Mouse (Mus musculus): ENCODE data around the gene Ccdc3. TPM values are rescaled to one million over a fixed set of nuclear protein-coding genes. Genes with fewer than 3 reads are reported as not detected.

Ccdc3 gene
- polyA plus RNA-seq, 1 experiment: 1.1 TPM

DNA sequence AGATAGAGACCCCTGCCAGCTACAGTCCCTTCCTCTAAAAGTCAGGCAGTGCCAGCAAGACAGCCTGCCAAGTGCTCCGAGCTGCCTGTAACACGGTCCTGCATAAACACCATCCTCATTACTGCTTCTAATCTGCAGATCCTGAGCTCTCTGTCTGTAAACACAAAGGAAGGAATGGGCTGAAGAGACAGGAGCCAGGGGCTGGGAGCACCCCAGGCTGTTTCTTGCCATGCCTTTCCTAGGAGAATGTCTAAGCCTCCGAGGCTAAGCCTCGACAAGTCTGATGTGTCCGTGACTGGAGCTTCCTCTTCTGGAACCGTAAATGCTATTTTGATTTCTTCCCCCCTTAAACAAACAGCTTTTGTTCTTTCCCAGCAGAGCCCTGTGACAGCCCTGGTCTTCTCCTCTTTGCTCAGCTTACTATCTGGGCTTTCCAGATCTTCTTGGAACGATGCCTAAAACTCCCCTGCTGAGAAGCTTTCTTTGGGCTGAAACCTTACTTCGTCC lies 24.7 kb upstream of the Ccdc3 start:
- no peaks in the 10 kb centered on the region for H3K4me1 ChIP-seq (ENCODE audit: control insufficient read depth, insufficient read depth, low read length)
- H3K27ac ChIP-seq (ENCODE audit: control insufficient read depth, insufficient read depth, low read depth, low read length, poor library complexity): no peak overlapping the region
- no peak overlapping the region for H3K4me3 ChIP-seq (replicated peaks; ENCODE audit: control insufficient read depth, low read depth, low read length)
- TF ChIP-seq CTCF (IDR thresholded peaks at IDR 0.05; ENCODE audit: control insufficient read depth, insufficient read depth, low read length): no peak
- TF ChIP-seq POLR2A (IDR thresholded peaks at IDR 0.05; ENCODE audit: borderline replicate concordance, control insufficient read depth, low read depth, low read length): no peak
- WGBS: 30% methylated on average over 8 of the region's 8 CpGs

GRCm38 (mm10) chr2:5114386-5114785 lies 23.2 kb upstream of the Ccdc3 start:
- TF ChIP-seq POLR2A (IDR thresholded peaks at IDR 0.05; ENCODE audit: borderline replicate concordance, control insufficient read depth, low read depth, low read length): no peak
- TF ChIP-seq CTCF (IDR thresholded peaks at IDR 0.05; ENCODE audit: control insufficient read depth, insufficient read depth, low read length): no peak
- H3K4me1 ChIP-seq (ENCODE audit: control insufficient read depth, insufficient read depth, low read length): no peaks in the 10 kb centered on the region
- WGBS: 88% methylated on average over 8 of the region's 8 CpGs
- no peak overlapping the region for H3K27ac ChIP-seq (ENCODE audit: control insufficient read depth, insufficient read depth, low read depth, low read length, poor library complexity)
- H3K4me3 ChIP-seq (replicated peaks; ENCODE audit: control insufficient read depth, low read depth, low read length): no peak overlapping the region

DNA sequence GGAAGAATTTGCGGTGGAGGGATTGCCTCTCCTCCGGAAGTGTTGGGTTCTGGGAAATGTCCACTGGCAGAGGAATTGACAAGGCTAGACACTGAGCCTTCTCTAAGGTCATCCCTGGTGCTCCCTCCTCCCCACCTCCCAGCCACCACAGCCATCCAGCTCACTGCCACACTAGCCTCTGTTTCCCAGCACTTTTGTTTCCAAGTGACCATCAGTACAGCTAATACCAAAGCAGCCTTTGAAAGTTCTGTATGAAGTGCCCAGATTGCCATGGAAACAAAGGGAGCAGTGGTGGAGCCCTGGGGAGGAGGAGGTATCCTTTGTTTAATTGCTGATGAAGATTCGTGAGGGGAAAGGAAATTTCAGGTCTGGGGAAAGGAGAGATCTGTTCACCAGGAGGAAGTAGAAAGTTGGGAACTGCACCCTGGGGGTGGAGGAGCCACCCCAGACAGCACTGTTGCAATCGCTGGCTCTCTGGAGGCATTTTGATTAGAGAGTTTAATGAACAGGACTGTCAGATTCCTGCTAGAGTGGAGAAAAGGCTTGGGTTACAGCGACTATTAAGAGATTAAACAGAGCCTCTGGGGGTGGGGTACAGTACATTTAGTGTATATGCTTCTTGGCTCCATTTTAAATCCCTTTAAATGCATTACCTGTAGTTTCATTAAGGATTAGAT lies 20.6 kb upstream of the Ccdc3 start:
- H3K4me1 ChIP-seq (ENCODE audit: control insufficient read depth, insufficient read depth, low read length): no peaks in the 10 kb centered on the region
- no peak overlapping the region for H3K4me3 ChIP-seq (replicated peaks; ENCODE audit: control insufficient read depth, low read depth, low read length)
- WGBS: 43% methylated on average over 5 of the region's 5 CpGs
- TF ChIP-seq CTCF (IDR thresholded peaks at IDR 0.05; ENCODE audit: control insufficient read depth, insufficient read depth, low read length) (no peak), POLR2A (IDR thresholded peaks at IDR 0.05; ENCODE audit: borderline replicate concordance, control insufficient read depth, low read depth, low read length) (no peak)
- H3K27ac ChIP-seq (ENCODE audit: control insufficient read depth, insufficient read depth, low read depth, low read length, poor library complexity): no peak overlapping the region

- no peaks in the 10 kb centered on the region for H3K4me1 ChIP-seq (ENCODE audit: control insufficient read depth, insufficient read depth, low read length)
- no peak for TF ChIP-seq POLR2A (IDR thresholded peaks at IDR 0.05; ENCODE audit: borderline replicate concordance, control insufficient read depth, low read depth, low read length)
- no peak for TF ChIP-seq CTCF (IDR thresholded peaks at IDR 0.05; ENCODE audit: control insufficient read depth, insufficient read depth, low read length)
- H3K4me3 ChIP-seq (replicated peaks; ENCODE audit: control insufficient read depth, low read depth, low read length): no peak overlapping the region
- 12% methylated on average over 6 of the region's 6 CpGs for WGBS
- H3K27ac ChIP-seq (ENCODE audit: control insufficient read depth, insufficient read depth, low read depth, low read length, poor library complexity): no peak overlapping the region
Observed at GRCm38 (mm10) chr2:5125506-5125905, 12.1 kb upstream of the Ccdc3 start.

GRCm38 (mm10) chr2:5127369-5127768 lies 10.2 kb upstream of the Ccdc3 start:
- Histone ChIP-seq H3K4me3 (replicated peaks; ENCODE audit: control insufficient read depth, low read depth, low read length) (no peak overlapping the region), H3K4me1 (ENCODE audit: control insufficient read depth, insufficient read depth, low read length) (no peaks in the 10 kb centered on the region), H3K27ac (ENCODE audit: control insufficient read depth, insufficient read depth, low read depth, low read length, poor library complexity) (no peak overlapping the region)
- 75% methylated on average over 5 of the region's 5 CpGs for WGBS
- no peak for TF ChIP-seq POLR2A (IDR thresholded peaks at IDR 0.05; ENCODE audit: borderline replicate concordance, control insufficient read depth, low read depth, low read length)

GRCm38 (mm10) chr2:5129099-5129498 lies 8.5 kb upstream of the Ccdc3 start:
- WGBS: 48% methylated on average over 3 of the region's 3 CpGs
- TF ChIP-seq POLR2A (IDR thresholded peaks at IDR 0.05; ENCODE audit: borderline replicate concordance, control insufficient read depth, low read depth, low read length) (no peak), CTCF (IDR thresholded peaks at IDR 0.05; ENCODE audit: control insufficient read depth, insufficient read depth, low read length) (no peak)
- H3K27ac ChIP-seq (ENCODE audit: control insufficient read depth, insufficient read depth, low read depth, low read length, poor library complexity): no peak overlapping the region
- no peak overlapping the region for H3K4me3 ChIP-seq (replicated peaks; ENCODE audit: control insufficient read depth, low read depth, low read length)
- no peaks in the 10 kb centered on the region for H3K4me1 ChIP-seq (ENCODE audit: control insufficient read depth, insufficient read depth, low read length)

DNA sequence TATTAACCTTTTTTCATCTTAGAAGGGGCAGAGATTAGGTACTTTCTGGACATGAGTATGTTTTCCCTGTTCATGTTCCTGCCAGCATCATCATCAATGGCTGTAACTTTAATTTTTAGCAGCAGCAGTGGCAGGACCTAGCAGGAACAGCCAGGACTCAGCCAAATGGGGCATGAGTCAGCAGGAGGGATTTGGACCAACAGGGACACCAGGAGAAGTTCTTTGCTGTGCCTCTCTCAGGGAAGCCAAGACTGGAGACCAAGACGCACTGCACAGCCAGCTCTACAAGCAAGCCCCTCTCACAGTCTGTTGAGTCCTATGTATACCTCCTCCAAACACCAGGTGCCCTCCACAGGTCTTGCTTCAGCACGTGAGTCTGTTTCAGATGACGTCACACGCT lies 5.5 kb upstream of the Ccdc3 start:
- no peak overlapping the region for H3K27ac ChIP-seq (ENCODE audit: control insufficient read depth, insufficient read depth, low read depth, low read length, poor library complexity)
- 84% methylated on average over 4 of the region's 4 CpGs for WGBS

GRCm38 (mm10) chr2:5134959-5135743 lies 2.4 kb upstream of the Ccdc3 start:
- no peak for TF ChIP-seq CTCF (IDR thresholded peaks at IDR 0.05; ENCODE audit: control insufficient read depth, insufficient read depth, low read length)
- TF ChIP-seq POLR2A (IDR thresholded peaks at IDR 0.05; ENCODE audit: borderline replicate concordance, control insufficient read depth, low read depth, low read length): no peak
- Histone ChIP-seq H3K4me3 (replicated peaks; ENCODE audit: control insufficient read depth, low read depth, low read length) (no peak overlapping the region), H3K27ac (ENCODE audit: control insufficient read depth, insufficient read depth, low read depth, low read length, poor library complexity) (no peak overlapping the region), H3K4me1 (ENCODE audit: control insufficient read depth, insufficient read depth, low read length) (no peaks in the 10 kb centered on the region)
- WGBS: 76% methylated on average over 5 of the region's 5 CpGs

More for the DNA sequence above, 5.5 kb upstream of the Ccdc3 start:
- Histone ChIP-seq H3K4me3 (replicated peaks; ENCODE audit: control insufficient read depth, low read depth, low read length) (no peak overlapping the region), H3K4me1 (ENCODE audit: control insufficient read depth, insufficient read depth, low read length) (no peaks in the 10 kb centered on the region)
- TF ChIP-seq POLR2A (IDR thresholded peaks at IDR 0.05; ENCODE audit: borderline replicate concordance, control insufficient read depth, low read depth, low read length) (no peak), CTCF (IDR thresholded peaks at IDR 0.05; ENCODE audit: control insufficient read depth, insufficient read depth, low read length) (no peak)

Measured in bone marrow, adult 2 months (tissue).